Mouse (Mus musculus): ENCODE data around the gene Elfn1.

Gene Elfn1

GRCm38 (mm10) chr5:139907714-139908242, at the start of gene Elfn1:
Gene Elfn1, plus strand, starts transcription at chr5:139907943.
- peak; percentile 31 for DNase-seq

- DNase-seq, result no peak
These were observed 47.2 kb upstream of the Elfn1 start for GRCm38 (mm10) chr5:139860328-139861104.

GRCm38 (mm10) chr5:139862759-139863158, 45.0 kb upstream of the Elfn1 start:
- DNase-seq, result peak; percentile 79

- peak; percentile 37 for DNase-seq
These were observed 36.9 kb upstream of the Elfn1 start for GRCm38 (mm10) chr5:139870886-139871285.

GRCm38 (mm10) chr5:139871526-139871925, 36.2 kb upstream of the Elfn1 start:
- DNase-seq, result no peak

GRCm38 (mm10) chr5:139877563-139877962, 30.2 kb upstream of the Elfn1 start:
- no peak for DNase-seq

GRCm38 (mm10) chr5:139879694-139880093, 28.0 kb upstream of the Elfn1 start:
- no peak for DNase-seq

GRCm38 (mm10) chr5:139881161-139881560, 26.6 kb upstream of the Elfn1 start:
- DNase-seq, result no peak

GRCm38 (mm10) chr5:139888624-139889023, 19.1 kb upstream of the Elfn1 start:
- no peak for DNase-seq

GRCm38 (mm10) chr5:139889370-139889769, 18.4 kb upstream of the Elfn1 start:
- DNase-seq, result no peak

GRCm38 (mm10) chr5:139892326-139892994, 15.3 kb upstream of the Elfn1 start:
- DNase-seq, result no peak

GRCm38 (mm10) chr5:139892995-139893345, 14.8 kb upstream of the Elfn1 start:
- DNase-seq, result no peak

GRCm38 (mm10) chr5:139894025-139894508, 13.7 kb upstream of the Elfn1 start:
- no peak for DNase-seq

- DNase-seq, result peak; percentile 19
These were observed 8.7 kb upstream of the Elfn1 start for GRCm38 (mm10) chr5:139899044-139899443.

- DNase-seq, result no peak
These were observed 2.6 kb upstream of the Elfn1 start for GRCm38 (mm10) chr5:139905121-139905520.

GRCm38 (mm10) chr5:139906507-139906906, 1.2 kb upstream of the Elfn1 start:
- DNase-seq, result no peak

- peak; percentile 65 for DNase-seq
These were observed 502 bp upstream of the Elfn1 start for GRCm38 (mm10) chr5:139907241-139907640.

- peak; percentile 39 for DNase-seq
These were observed 584 bp downstream of the Elfn1 start for GRCm38 (mm10) chr5:139908243-139908810.

- peak; percentile 25 for DNase-seq
These were observed 1.3 kb downstream of the Elfn1 start for GRCm38 (mm10) chr5:139908811-139909627.

- peak; percentile 19 for DNase-seq
These were observed 2.2 kb downstream of the Elfn1 start for GRCm38 (mm10) chr5:139909710-139910550.

- DNase-seq, result no peak
These were observed 3.1 kb downstream of the Elfn1 start for GRCm38 (mm10) chr5:139910755-139911300.

Data from lung, postnatal 14 days (tissue).